Mouse (Mus musculus) heart, embryonic 11.5 days (tissue): Measurements from ENCODE around the gene Hipk2. TPM values are rescaled to one million over a fixed set of nuclear protein-coding genes. Genes with fewer than 3 reads are reported as not detected.

Experiments used
- ATAC-seq: fragments of 200-750 bp; cut with Nextera tagmentation; replicated peaks from 2 replicates; pipeline ENCODE4 v1.8.0; 2017; ENCODE audit warnings: moderate library complexity; ENCODE audit not compliant: insufficient number of reproducible peaks, low FRiP score, low TSS enrichment
- H3K27ac ChIP-seq: fragments of 300-500 bp; sonication (generic); 2 replicates; pipeline ENCODE4 v1.5.1; 2014; ENCODE audit warnings: mild to moderate bottlenecking, low read depth, low read length
- H3K27me3 ChIP-seq: fragments of 300-500 bp; sonication (generic); 2 replicates; pipeline ENCODE4 v1.6.1; 2014; ENCODE audit warnings: mild to moderate bottlenecking, low read length, mixed read lengths; ENCODE audit not compliant: control insufficient read depth, insufficient read depth
- H3K36me3 ChIP-seq: fragments of 300-500 bp; sonication (generic); 2 replicates; pipeline ENCODE4 v1.6.1; 2014; ENCODE audit warnings: mild to moderate bottlenecking, low read length, moderate library complexity, mixed read lengths; ENCODE audit not compliant: control insufficient read depth, insufficient read depth
- H3K4me1 ChIP-seq: fragments of 300-500 bp; sonication (generic); 2 replicates; pipeline ENCODE4 v1.6.1; 2014; ENCODE audit warnings: low read length; ENCODE audit not compliant: control insufficient read depth, insufficient read depth
- H3K4me2 ChIP-seq: fragments of 300-500 bp; sonication (generic); 2 replicates; pipeline ENCODE4 v1.6.1; 2014; ENCODE audit warnings: mild to moderate bottlenecking, moderate library complexity
- H3K4me3 ChIP-seq: fragments of 300-500 bp; sonication (generic); 2 replicates; pipeline ENCODE4 v1.5.1; 2014; ENCODE audit warnings: low read depth, low read length
- H3K9ac ChIP-seq: fragments of 300-500 bp; sonication (generic); 2 replicates; pipeline ENCODE4 v1.6.1; 2014; ENCODE audit warnings: mild to moderate bottlenecking, low read depth, low read length, moderate library complexity
- H3K9me3 ChIP-seq: fragments of 300-500 bp; sonication (generic); replicated peaks from 2 replicates; pipeline ENCODE4 v1.6.1; 2016; ENCODE audit warnings: low read length; ENCODE audit not compliant: control insufficient read depth
- WGBS: fragments of 180-500 bp; shearing (Covaris S2); extraction: QIAGEN DNeasy Blood & Tissue Kit; methylation state at CpG from one replicate; pipeline ENCODE4 v1.1.7; 2014; ENCODE audit not compliant: insufficient replicate concordance; 5-methylcytosine and 5-hydroxymethylcytosine counted together
- polyA plus RNA-seq: library from polyadenylated mRNA; unstranded; fragments of >200 nt; fragmentation: Nextera tagmentation; extraction: Ambion mirVana; gene quantifications from 2 replicates; pipeline ENCODE4 v1.2.1, GENCODE M21; 2014

The Hipk2 gene
- polyA plus RNA-seq, 1 experiment from 2014 or later: 18.9 TPM

DNA sequence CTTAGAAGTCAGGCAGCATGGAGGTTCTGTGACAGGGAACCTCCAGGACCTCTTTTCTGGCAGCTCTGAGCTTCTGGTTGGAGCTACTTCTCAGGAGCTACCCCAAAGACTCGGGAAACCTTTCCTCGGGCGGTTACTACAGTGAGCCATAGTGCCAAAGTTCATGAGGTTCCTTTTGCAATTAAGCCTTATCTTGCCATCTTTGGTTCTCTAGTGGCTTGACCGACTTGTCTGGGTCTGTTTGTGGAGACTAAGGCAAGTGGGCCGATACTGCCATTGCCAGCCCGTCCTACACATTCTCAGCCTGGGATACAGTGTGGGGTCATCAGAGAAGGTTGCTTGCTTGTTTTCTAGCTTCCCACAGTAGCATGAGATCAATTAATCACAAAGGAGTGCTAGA is 183.4 kb downstream of the Hipk2 start:
- Histone ChIP-seq H3K4me1 (no peaks in the 10 kb centered on the region), H3K4me2 (no peak overlapping the region), H3K9ac (no peak overlapping the region), H3K36me3 (peaks cover 16% of the 10 kb centered on the region; the same call in 1 of the 2 replicates), H3K9me3 (no peaks in the 10 kb centered on the region), H3K27me3 (no peaks in the 10 kb centered on the region), H3K4me3 (no peak overlapping the region), H3K27ac (no peak overlapping the region)
- ATAC-seq: no peak
- WGBS: 88% methylated on average over 6 of the region's 6 CpGs

DNA sequence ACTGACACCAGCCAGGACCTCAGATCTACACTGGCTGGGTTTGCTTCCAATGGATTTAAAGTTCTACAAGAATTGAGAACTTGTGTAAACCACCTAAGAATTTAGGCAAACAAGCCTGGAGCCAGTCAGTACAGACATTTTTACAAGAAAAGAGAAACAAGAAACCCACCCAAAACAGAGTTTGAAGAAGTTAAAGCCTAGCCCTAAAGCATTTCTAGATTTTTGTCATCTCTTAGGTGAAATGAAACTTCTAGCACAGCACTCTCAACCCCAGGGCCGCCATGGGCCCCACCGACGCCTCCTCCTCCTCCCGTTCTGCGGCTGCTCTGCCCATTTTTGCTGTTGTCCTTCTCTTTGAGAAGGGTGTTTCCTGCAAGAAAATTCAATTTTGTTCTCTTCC is 184.9 kb downstream of the Hipk2 start:
- Histone ChIP-seq H3K36me3 (peaks cover 8% of the 10 kb centered on the region; the same call in 1 of the 2 replicates), H3K9me3 (no peaks in the 10 kb centered on the region), H3K9ac (no peak overlapping the region), H3K27me3 (no peaks in the 10 kb centered on the region), H3K4me3 (no peak overlapping the region), H3K4me1 (no peaks in the 10 kb centered on the region), H3K4me2 (no peak overlapping the region), H3K27ac (no peak overlapping the region)
- WGBS: 94% methylated on average over 5 of the region's 5 CpGs
- ATAC-seq: no peak

DNA sequence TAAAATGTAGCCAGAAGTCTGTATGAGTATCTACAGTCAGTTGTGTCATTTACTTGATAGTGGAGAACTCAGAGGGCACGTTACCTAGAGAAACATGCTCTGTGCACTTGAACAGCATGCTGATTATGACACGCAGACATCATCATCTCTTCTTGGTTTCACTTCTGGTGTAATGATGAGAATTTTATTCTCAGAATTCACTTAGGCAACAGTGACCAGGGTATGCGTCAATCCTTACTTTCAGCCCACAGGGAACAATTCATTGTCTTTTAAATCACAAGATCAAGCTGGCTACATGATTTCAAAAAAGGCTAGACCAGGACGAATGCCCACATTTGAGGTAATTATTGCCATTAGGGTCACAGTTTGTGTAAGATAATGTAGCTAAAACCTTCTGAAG is 185.3 kb downstream of the Hipk2 start:
- ATAC-seq: no peak

DNA sequence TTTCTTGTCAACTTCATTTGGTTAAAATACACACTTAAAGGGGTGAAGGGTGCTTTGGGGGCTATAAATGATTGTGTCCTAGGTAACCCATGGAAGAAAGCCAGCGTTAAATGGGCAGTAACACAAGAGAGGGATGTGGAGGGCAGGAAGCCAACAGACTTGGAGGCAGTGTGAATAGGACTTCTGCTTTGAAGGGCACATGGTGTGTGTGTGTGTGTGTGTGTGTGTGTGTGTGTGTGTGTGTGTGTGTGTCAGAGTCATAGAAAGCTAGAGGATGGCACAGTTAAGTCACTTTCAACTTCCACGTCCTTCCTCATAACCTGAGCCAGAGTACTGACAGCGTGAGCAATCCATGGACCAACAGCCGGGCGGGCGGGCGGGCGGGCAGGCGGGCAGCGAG is 187.1 kb downstream of the Hipk2 start:
- Histone ChIP-seq H3K27me3 (no peaks in the 10 kb centered on the region), H3K27ac (no peak overlapping the region), H3K4me1 (no peaks in the 10 kb centered on the region), H3K4me3 (no peak overlapping the region), H3K9me3 (no peaks in the 10 kb centered on the region), H3K9ac (no peak overlapping the region), H3K36me3 (peaks cover 3% of the 10 kb centered on the region; the same call in 1 of the 2 replicates), H3K4me2 (no peak overlapping the region)
- 85% methylated on average over 10 of the region's 10 CpGs for WGBS
- ATAC-seq: no peak

More for the DNA sequence above, 185.3 kb downstream of the Hipk2 start:
- no peaks in the 10 kb centered on the region for H3K9me3 ChIP-seq
- no peak overlapping the region for H3K27ac ChIP-seq
- H3K4me3 ChIP-seq: no peak overlapping the region
- H3K4me1 ChIP-seq: no peaks in the 10 kb centered on the region
- H3K9ac ChIP-seq: no peak overlapping the region
- no peaks in the 10 kb centered on the region for H3K27me3 ChIP-seq
- peaks cover 8% of the 10 kb centered on the region; the same call in 1 of the 2 replicates for H3K36me3 ChIP-seq
- 87% methylated on average over 4 of the region's 4 CpGs for WGBS
- no peak overlapping the region for H3K4me2 ChIP-seq

DNA sequence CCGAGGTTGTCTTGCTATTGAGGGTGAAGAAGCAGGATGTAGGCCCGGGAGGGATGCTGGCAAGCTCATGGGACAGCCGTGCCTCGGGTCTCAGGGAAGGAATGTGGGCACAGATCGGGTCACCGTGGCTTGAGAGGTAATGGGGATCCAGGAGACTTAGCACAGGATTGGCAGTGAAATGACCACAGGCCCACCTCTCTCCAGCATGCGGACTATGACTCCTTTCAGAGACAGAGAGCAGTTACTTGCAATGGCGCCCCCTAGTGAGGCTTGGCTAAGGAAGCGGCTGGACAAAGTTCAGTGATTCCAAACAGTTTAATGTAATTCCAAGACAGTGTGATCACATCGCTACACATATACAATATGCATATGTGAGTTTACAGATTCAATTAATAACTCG is 188.7 kb downstream of the Hipk2 start:
- no peaks in the 10 kb centered on the region for H3K9me3 ChIP-seq
- H3K27ac ChIP-seq: no peak overlapping the region
- no peak overlapping the region for H3K9ac ChIP-seq
- H3K4me2 ChIP-seq: no peak overlapping the region
- peaks cover 2% of the 10 kb centered on the region; the same call in 1 of the 2 replicates for H3K36me3 ChIP-seq
- ATAC-seq: no peak
- 61% methylated on average over 11 of the region's 11 CpGs for WGBS
- H3K4me3 ChIP-seq: no peak overlapping the region
- no peaks in the 10 kb centered on the region for H3K4me1 ChIP-seq
- no peaks in the 10 kb centered on the region for H3K27me3 ChIP-seq

DNA sequence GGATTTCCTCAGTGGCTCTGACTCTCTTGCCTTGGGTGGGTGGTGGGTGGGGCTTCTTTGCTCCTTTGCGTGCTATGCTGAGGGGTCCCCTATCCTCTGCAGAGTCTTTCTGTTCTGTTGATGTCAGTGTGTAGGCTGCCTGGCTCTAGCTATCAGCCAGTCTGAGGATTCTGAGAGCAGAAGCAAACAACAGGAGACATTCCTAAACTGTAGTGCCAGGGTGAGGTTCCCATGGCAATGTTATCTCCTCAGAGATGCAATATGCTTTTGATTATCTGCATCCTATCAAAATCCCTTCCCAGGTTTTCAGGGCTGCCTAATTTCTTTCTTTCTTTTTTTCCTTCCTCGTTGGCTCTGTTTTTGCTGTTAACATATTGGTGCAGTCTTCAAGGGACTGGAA is 193.4 kb downstream of the Hipk2 start:
- H3K36me3 ChIP-seq: no peaks in the 10 kb centered on the region

DNA sequence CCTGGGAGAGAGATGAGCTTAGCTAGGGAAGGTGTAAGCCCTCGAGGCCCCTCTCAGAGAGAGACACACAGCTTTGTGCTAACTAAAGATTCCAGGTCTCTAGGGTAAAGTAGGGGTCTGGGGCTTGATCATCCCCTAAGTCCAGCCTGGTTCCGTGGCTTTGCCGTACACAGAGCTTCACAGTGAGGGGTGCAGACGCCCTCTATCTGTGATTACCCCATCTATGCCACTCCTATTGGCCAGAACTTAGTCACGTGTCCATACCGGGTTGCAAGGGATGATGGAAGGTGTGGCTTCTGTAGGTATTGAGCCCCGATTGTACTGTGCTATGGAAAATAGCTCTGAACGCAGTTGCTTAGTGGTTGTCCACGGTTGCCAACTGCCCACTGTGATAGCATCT is 198.3 kb downstream of the Hipk2 start:
- Histone ChIP-seq H3K4me2 (no peak overlapping the region), H3K27ac (no peak overlapping the region), H3K27me3 (no peaks in the 10 kb centered on the region), H3K36me3 (no peaks in the 10 kb centered on the region), H3K9me3 (no peaks in the 10 kb centered on the region), H3K4me1 (0 out of 2 replicates have a peak, but pooled peaks cover 5% of the 10 kb centered on the region), H3K9ac (no peak overlapping the region), H3K4me3 (no peak overlapping the region)
- ATAC-seq: no peak
- 67% methylated on average over 9 of the region's 9 CpGs for WGBS

More for the DNA sequence above, 193.4 kb downstream of the Hipk2 start:
- Histone ChIP-seq H3K4me1 (no peaks in the 10 kb centered on the region), H3K4me2 (no peak overlapping the region), H3K9me3 (no peaks in the 10 kb centered on the region), H3K27ac (no peak overlapping the region), H3K27me3 (no peaks in the 10 kb centered on the region), H3K4me3 (no peak overlapping the region), H3K9ac (no peak overlapping the region)
- no peak for ATAC-seq
- WGBS: 68% methylated on average over 2 of the region's 2 CpGs

DNA sequence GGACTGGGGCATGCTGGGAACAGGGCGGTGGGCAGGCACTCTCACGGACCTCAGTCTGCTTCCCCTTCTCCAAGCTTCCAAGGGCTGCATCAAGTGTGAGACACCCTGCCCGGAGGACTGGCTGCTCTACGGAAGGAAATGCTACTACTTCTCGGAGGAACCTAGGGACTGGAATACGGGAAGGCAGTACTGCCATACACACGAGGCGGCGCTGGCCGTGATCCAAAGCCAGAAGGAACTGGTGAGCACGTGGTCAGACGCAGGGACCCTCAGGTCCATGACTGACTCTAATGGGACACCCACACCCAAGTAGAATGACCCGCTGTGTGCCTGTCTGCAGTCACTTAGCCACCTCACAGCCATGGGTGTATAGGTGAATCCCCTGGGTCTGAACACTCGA is 199.2 kb downstream of the Hipk2 start:
- H3K36me3 ChIP-seq: no peaks in the 10 kb centered on the region
- H3K4me2 ChIP-seq: peak overlapping the region; percentile 6; the same call in 1 of the 2 replicates
- WGBS: 60% methylated on average over 14 of the region's 14 CpGs
- no peak overlapping the region for H3K4me3 ChIP-seq
- no peaks in the 10 kb centered on the region for H3K9me3 ChIP-seq
- no peaks in the 10 kb centered on the region for H3K27me3 ChIP-seq
- H3K4me1 ChIP-seq: 0 out of 2 replicates have a peak, but pooled peaks cover 5% of the 10 kb centered on the region
- no peak overlapping the region for H3K9ac ChIP-seq
- ATAC-seq: 0 out of 2 replicates have a peak, but pooled peaks have one; percentile 18
- H3K27ac ChIP-seq: no peak overlapping the region

DNA sequence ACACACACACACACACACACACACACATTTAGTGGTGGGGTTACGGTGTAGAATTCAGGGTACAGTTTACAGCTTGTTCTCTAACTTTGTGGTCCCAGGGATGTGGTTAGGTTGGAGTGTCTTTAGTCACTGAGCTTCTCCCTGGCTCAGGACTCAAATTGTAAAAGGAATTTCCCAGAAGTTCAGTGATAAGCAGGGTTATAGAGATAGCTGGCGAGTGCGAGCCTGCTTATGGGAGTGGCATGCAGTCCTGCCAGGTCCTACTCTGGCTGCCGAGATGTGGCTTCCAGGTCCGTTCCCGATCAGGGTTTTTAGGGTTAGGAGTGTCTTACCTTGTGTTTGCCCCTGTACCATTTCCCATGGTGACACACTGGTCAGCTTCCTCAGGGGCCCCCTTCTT is 199.7 kb downstream of the Hipk2 start:
- H3K4me1 ChIP-seq: 0 out of 2 replicates have a peak, but pooled peaks cover 5% of the 10 kb centered on the region
- no peaks in the 10 kb centered on the region for H3K36me3 ChIP-seq
- no peak overlapping the region for H3K9ac ChIP-seq
- ATAC-seq: no peak
- H3K27ac ChIP-seq: no peak overlapping the region
- no peaks in the 10 kb centered on the region for H3K9me3 ChIP-seq
- no peaks in the 10 kb centered on the region for H3K27me3 ChIP-seq
- H3K4me3 ChIP-seq: no peak overlapping the region
- WGBS: 40% methylated on average over 6 of the region's 6 CpGs
- peak overlapping the region; percentile 6; the same call in 1 of the 2 replicates for H3K4me2 ChIP-seq
